Mouse (Mus musculus) liver, postnatal 0 days (tissue): Measurements from ENCODE around the gene Cacnb4.

Experiments used
- CTCF ChIP-seq: sonication (generic); IDR thresholded peaks from 2 replicates; pipeline ENCODE4 v1.5.1; 2016; ENCODE audit warnings: antibody characterized with exemption, low read depth
- EP300 ChIP-seq: IDR thresholded peaks from 2 replicates; pipeline ENCODE4 v1.6.1; 2016; ENCODE audit warnings: antibody characterized with exemption, low read depth, mild to moderate bottlenecking

GRCm38 (mm10) chr2:52635358-52635757 lies 41.3 kb downstream of the Cacnb4 start:
- TF ChIP-seq CTCF (no peak), EP300 (no peak)
